Mouse (Mus musculus) midbrain, embryonic 16.5 days (tissue): ENCODE measurements at regions not wholly inside any gene's neighbourhood (a gene's known extent, or its start where the extent isn't known, plus 50 kb on each side); places are given as distances from the start of the nearest gene placed in this dataset.
"Not testable (repeated sequence)": the region's sequence is repeated elsewhere in the genome, so short reads cannot be mapped to it uniquely, and the experiment has no call there.

ENCODE experiments used
- ATAC-seq: fragments of 200-750 bp; cut with Nextera tagmentation; 2 replicates; pipeline ENCODE4 v1.8.0; 2017; ENCODE audit warnings: moderate TSS enrichment
- H3K27ac ChIP-seq: fragments of 300-500 bp; sonication (generic); 2 replicates; pipeline ENCODE4 v1.5.1; 2014; ENCODE audit warnings: mild to moderate bottlenecking, low read length, mixed read lengths
- H3K27me3 ChIP-seq: fragments of 300-500 bp; sonication (generic); 2 replicates; pipeline ENCODE4 v1.6.1; 2014; ENCODE audit warnings: low read depth, low read length, mixed read lengths; ENCODE audit not compliant: control insufficient read depth, insufficient read depth
- H3K36me3 ChIP-seq: fragments of 300-500 bp; sonication (generic); 2 replicates; pipeline ENCODE4 v1.6.1; 2014; ENCODE audit warnings: mild to moderate bottlenecking, low read length, moderate library complexity, mixed read lengths; ENCODE audit not compliant: control insufficient read depth, insufficient read depth
- H3K4me1 ChIP-seq: fragments of 300-500 bp; sonication (generic); 2 replicates; pipeline ENCODE4 v1.6.1; 2014; ENCODE audit warnings: mild to moderate bottlenecking, low read length, mixed read lengths; ENCODE audit not compliant: control insufficient read depth, insufficient read depth
- H3K4me2 ChIP-seq: fragments of 300-500 bp; sonication (generic); 2 replicates; pipeline ENCODE4 v1.6.1; 2014; ENCODE audit warnings: mild to moderate bottlenecking, low read length, mixed read lengths
- H3K4me3 ChIP-seq: fragments of 300-500 bp; sonication (generic); 2 replicates; pipeline ENCODE4 v1.5.1; 2014; ENCODE audit warnings: low read depth, mild to moderate bottlenecking, low read length, moderate library complexity, mixed read lengths
- H3K9ac ChIP-seq: fragments of 300-500 bp; sonication (generic); 2 replicates; pipeline ENCODE4 v1.6.1; 2014; ENCODE audit warnings: low read depth, low read length, mixed read lengths
- H3K9me3 ChIP-seq: fragments of 300-500 bp; sonication (generic); replicated peaks from 2 replicates; pipeline ENCODE4 v1.6.1; 2014; ENCODE audit warnings: mild to moderate bottlenecking, low read length, mixed read lengths; ENCODE audit not compliant: control insufficient read depth, poor library complexity, severe bottlenecking
- WGBS: fragments of 180-500 bp; shearing (Covaris S2); extraction: QIAGEN DNeasy Blood & Tissue Kit; methylation state at CpG from one replicate; pipeline ENCODE4 v1.1.7; 2014; 5-methylcytosine and 5-hydroxymethylcytosine counted together

GRCm38 (mm10) chr9:41430391-41431343 lies 269.2 kb upstream of the Ubash3b start:
- Histone ChIP-seq H3K4me3 (no peak overlapping the region), H3K27me3 (no peaks in the 10 kb centered on the region; the same call in 1 of the 2 replicates), H3K4me1 (peaks cover 19% of the 10 kb centered on the region), H3K27ac (peak overlapping the region; percentile 66), H3K9ac (0 out of 2 replicates have a peak overlapping the region, but pooled peaks have one; percentile 30), H3K4me2 (peak overlapping the region; percentile 12; the same call in 1 of the 2 replicates), H3K9me3 (no peaks in the 10 kb centered on the region), H3K36me3 (no peaks in the 10 kb centered on the region)
- 24% methylated on average over 16 of the region's 16 CpGs for WGBS
- peak; percentile 50 for ATAC-seq

DNA sequence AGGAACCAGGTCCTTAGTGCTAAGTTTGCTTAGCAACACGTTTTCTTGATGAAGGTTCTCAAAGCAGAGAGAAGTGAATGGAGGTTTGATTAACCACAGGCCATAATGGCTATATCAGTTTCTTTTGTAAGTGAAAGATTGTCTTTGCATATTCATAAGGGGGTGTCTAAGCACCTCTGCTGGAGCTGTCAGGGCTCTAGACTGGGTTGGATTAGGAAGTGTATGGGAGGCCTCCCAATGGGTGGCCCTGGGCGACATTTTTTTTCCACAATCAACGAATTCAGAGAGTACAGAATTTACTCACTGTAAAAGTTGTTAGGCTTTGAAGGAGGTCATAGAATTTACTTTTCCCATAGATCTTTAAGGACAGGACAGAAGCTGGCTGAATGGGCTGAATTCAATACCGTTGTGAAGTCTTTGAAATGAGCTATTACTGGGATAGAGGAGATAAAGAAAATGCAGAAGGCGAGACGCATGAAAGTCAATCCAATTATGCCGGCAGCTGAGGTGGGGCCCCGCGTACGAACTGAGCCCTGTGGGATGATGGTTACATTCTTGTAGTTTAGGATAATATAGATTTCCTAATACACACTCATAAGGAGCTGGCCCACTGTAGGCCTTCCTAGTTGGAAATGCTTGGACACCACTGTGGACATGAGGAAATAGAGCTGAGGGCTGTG lies 268.4 kb upstream of the Ubash3b start:
- 12% methylated on average over 10 of the region's 10 CpGs for WGBS
- H3K27ac ChIP-seq = peak overlapping the region; percentile 66

DNA sequence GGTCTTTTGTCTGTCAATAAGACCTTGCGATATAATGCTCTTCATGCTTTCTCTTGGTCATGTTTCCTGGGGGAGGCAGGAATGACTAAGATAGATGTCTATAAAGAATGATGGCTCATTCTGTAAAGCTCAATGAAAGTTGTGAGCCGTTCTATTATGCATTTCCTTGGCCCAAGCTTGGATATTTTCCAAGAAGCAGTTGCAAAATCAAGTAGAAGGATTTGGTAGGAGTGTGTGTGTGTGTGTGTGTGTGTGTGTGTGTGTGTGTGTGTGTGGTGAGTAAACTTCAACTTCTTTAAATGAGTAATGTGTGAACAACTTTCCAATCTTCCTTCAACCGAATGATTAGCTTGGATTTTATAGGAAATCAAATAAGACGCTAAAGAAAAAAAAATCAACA lies 267.7 kb upstream of the Ubash3b start:
- no peak overlapping the region for H3K27ac ChIP-seq
- no peak overlapping the region for H3K4me2 ChIP-seq
- no peaks in the 10 kb centered on the region; the same call in 1 of the 2 replicates for H3K27me3 ChIP-seq
- H3K9me3 ChIP-seq = no peaks in the 10 kb centered on the region
- 54% methylated on average over 4 of the region's 4 CpGs for WGBS
- H3K4me3 ChIP-seq = no peak overlapping the region
- no peaks in the 10 kb centered on the region for H3K36me3 ChIP-seq
- H3K4me1 ChIP-seq = peaks cover 19% of the 10 kb centered on the region
- no peak for ATAC-seq
- H3K9ac ChIP-seq = no peak overlapping the region

More for the DNA sequence above, 268.4 kb upstream of the Ubash3b start:
- H3K4me3 ChIP-seq = no peak overlapping the region
- no peak overlapping the region for H3K4me2 ChIP-seq
- H3K9me3 ChIP-seq = no peaks in the 10 kb centered on the region
- no peaks in the 10 kb centered on the region for H3K36me3 ChIP-seq
- H3K9ac ChIP-seq = no peak overlapping the region
- ATAC-seq = no peak
- no peaks in the 10 kb centered on the region; the same call in 1 of the 2 replicates for H3K27me3 ChIP-seq
- peaks cover 19% of the 10 kb centered on the region for H3K4me1 ChIP-seq

DNA sequence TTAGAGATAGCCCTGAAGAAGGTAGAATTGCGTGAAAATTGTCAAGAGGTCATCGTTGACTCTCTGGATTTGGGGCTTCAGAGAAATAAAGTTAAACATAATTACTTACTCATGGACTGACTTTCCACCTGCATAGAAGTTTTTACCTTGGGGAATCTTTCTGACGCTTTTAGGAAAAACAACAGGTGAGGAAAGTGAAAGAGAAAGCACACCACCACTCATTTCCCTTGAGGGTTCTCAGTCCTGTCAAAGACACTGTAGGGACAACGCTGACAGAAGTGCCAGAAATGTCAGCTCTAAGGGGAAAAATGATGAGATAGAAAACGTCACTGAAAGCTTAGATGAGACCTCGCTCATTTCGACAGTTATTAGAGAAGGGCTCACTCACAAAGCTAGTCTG lies 265.2 kb upstream of the Ubash3b start:
- ATAC-seq = no peak
- Histone ChIP-seq H3K27me3 (no peaks in the 10 kb centered on the region; the same call in 1 of the 2 replicates), H3K4me1 (peaks cover 19% of the 10 kb centered on the region), H3K36me3 (no peaks in the 10 kb centered on the region), H3K27ac (no peak overlapping the region), H3K4me2 (no peak overlapping the region), H3K9ac (no peak overlapping the region), H3K9me3 (no peaks in the 10 kb centered on the region), H3K4me3 (no peak overlapping the region)
- 88% methylated on average over 7 of the region's 7 CpGs for WGBS

GRCm38 (mm10) chr9:41425225-41425624 lies 263.7 kb upstream of the Ubash3b start:
- H3K27me3 ChIP-seq = no peaks in the 10 kb centered on the region
- H3K36me3 ChIP-seq = no peaks in the 10 kb centered on the region
- 47% methylated on average over 6 of the region's 6 CpGs for WGBS
- no peak overlapping the region for H3K4me2 ChIP-seq
- H3K27ac ChIP-seq = peak overlapping the region; percentile 48; the same call in 1 of the 2 replicates
- H3K9me3 ChIP-seq = no peaks in the 10 kb centered on the region
- no peak for ATAC-seq
- H3K9ac ChIP-seq = no peak overlapping the region
- H3K4me1 ChIP-seq = peaks cover 7% of the 10 kb centered on the region
- H3K4me3 ChIP-seq = no peak overlapping the region

- no peak overlapping the region for H3K4me3 ChIP-seq
- no peaks in the 10 kb centered on the region for H3K27me3 ChIP-seq
- WGBS = 34% methylated on average over 3 of the region's 3 CpGs
- no peak overlapping the region for H3K4me2 ChIP-seq
- ATAC-seq = no peak
- H3K9ac ChIP-seq = no peak overlapping the region
- peaks cover 13% of the 10 kb centered on the region for H3K4me1 ChIP-seq
- H3K9me3 ChIP-seq = no peaks in the 10 kb centered on the region
- H3K27ac ChIP-seq = peak overlapping the region; percentile 54
- H3K36me3 ChIP-seq = no peaks in the 10 kb centered on the region
These were observed 252.3 kb upstream of the Ubash3b start for GRCm38 (mm10) chr9:41413791-41414190.

- ATAC-seq, H3K4me2 ChIP-seq, H3K4me3 ChIP-seq: not testable (repeated sequence)
These were observed 251.6 kb upstream of the Ubash3b start for GRCm38 (mm10) chr9:41413091-41413490.

GRCm38 (mm10) chr9:41412174-41412757 lies 250.8 kb upstream of the Ubash3b start:
- Histone ChIP-seq H3K9ac (no peak overlapping the region), H3K4me3 (no peak overlapping the region), H3K27me3 (no peaks in the 10 kb centered on the region), H3K4me2 (no peak overlapping the region), H3K9me3 (no peaks in the 10 kb centered on the region), H3K36me3 (no peaks in the 10 kb centered on the region), H3K4me1 (peaks cover 20% of the 10 kb centered on the region), H3K27ac (peak overlapping the region; percentile 42; the same call in 1 of the 2 replicates)
- no peak for ATAC-seq
- WGBS = 25% methylated on average over 5 of the region's 5 CpGs

More at GRCm38 (mm10) chr9:41413091-41413490, 251.6 kb upstream of the Ubash3b start:
- H3K9ac ChIP-seq, H3K27me3 ChIP-seq, H3K36me3 ChIP-seq, H3K9me3 ChIP-seq: not testable (repeated sequence)
- H3K27ac ChIP-seq = peak overlapping the region; percentile 54
- H3K4me1 ChIP-seq = peaks cover 16% of the 10 kb centered on the region
